Mouse (Mus musculus) heart, postnatal 0 days (tissue): ENCODE results near the gene Meiob. TPM values are rescaled to one million over a fixed set of nuclear protein-coding genes. Genes with fewer than 3 reads are reported as not detected.

Experiments used
- ATAC-seq: fragments of 200-750 bp; cut with Nextera tagmentation; 2 replicates; pipeline ENCODE4 v1.8.0; 2017; ENCODE audit warnings: low read depth, moderate number of reproducible peaks, moderate library complexity; ENCODE audit not compliant: insufficient read depth
- DNase-seq: peaks from one replicate; pipeline ENCODE4 v3.0.0-alpha.2; 2016; ENCODE audit warnings: low spot score
- H3K27ac ChIP-seq: fragments of 300-500 bp; sonication (generic); 2 replicates; pipeline ENCODE4 v1.5.1; 2014; ENCODE audit warnings: low read depth, mild to moderate bottlenecking
- H3K27me3 ChIP-seq: fragments of 300-500 bp; sonication (generic); 2 replicates; pipeline ENCODE4 v1.6.1; 2014; ENCODE audit warnings: low read length, mixed read lengths; ENCODE audit not compliant: control insufficient read depth, insufficient read depth
- H3K36me3 ChIP-seq: fragments of 300-500 bp; sonication (generic); replicated peaks from 2 replicates; pipeline ENCODE4 v1.6.1; 2014; ENCODE audit warnings: low read length, mixed read lengths; ENCODE audit not compliant: control insufficient read depth, insufficient read depth
- H3K4me1 ChIP-seq: fragments of 300-500 bp; sonication (generic); 2 replicates; pipeline ENCODE4 v1.6.1; 2014; ENCODE audit warnings: antibody characterized with exemption; ENCODE audit not compliant: control insufficient read depth, insufficient read depth
- H3K4me2 ChIP-seq: fragments of 300-500 bp; sonication (generic); 2 replicates; pipeline ENCODE4 v1.6.1; 2014; ENCODE audit warnings: low read depth, mild to moderate bottlenecking, low read length, moderate library complexity
- H3K4me3 ChIP-seq: fragments of 300-500 bp; sonication (generic); 2 replicates; pipeline ENCODE4 v1.5.1; 2014; ENCODE audit warnings: low read depth, low read length
- H3K9ac ChIP-seq: fragments of 300-500 bp; sonication (generic); replicated peaks from 2 replicates; pipeline ENCODE4 v1.6.1; 2014; ENCODE audit warnings: low read depth, low read length, mixed read lengths
- H3K9me3 ChIP-seq: fragments of 300-500 bp; sonication (generic); replicated peaks from 2 replicates; pipeline ENCODE4 v1.6.1; 2016; ENCODE audit warnings: low read length; ENCODE audit not compliant: control insufficient read depth
- CTCF ChIP-seq: IDR thresholded peaks from 2 replicates; pipeline ENCODE4 v1.5.1; 2016; ENCODE audit warnings: antibody characterized with exemption, control low read depth, low read depth
- EP300 ChIP-seq: IDR thresholded peaks from 2 replicates; pipeline ENCODE4 v1.6.1; 2016; ENCODE audit warnings: antibody characterized with exemption, low read depth
- WGBS: fragments of 180-500 bp; shearing (Covaris S2); extraction: QIAGEN DNeasy Blood & Tissue Kit; methylation state at CpG from one replicate; pipeline ENCODE4 v1.1.7; 2014; 5-methylcytosine and 5-hydroxymethylcytosine counted together
- polyA plus RNA-seq: library from polyadenylated mRNA; unstranded; fragments of >200 nt; fragmentation: Nextera tagmentation; extraction: Ambion mirVana; gene quantifications from 2 replicates; pipeline ENCODE4 v1.2.1, GENCODE M21; 2015
- total RNA-seq: library from RNA; depleted of rRNA; stranded (reverse); fragments of >200 nt; gene quantifications from 2 replicates; pipeline ENCODE4 v1.2.3, GENCODE M21; 2014; ENCODE audit warnings: low replicate concordance

Gene Meiob
- total and polyA plus RNA-seq, 2 experiments from 2014 or later = not detected

DNA sequence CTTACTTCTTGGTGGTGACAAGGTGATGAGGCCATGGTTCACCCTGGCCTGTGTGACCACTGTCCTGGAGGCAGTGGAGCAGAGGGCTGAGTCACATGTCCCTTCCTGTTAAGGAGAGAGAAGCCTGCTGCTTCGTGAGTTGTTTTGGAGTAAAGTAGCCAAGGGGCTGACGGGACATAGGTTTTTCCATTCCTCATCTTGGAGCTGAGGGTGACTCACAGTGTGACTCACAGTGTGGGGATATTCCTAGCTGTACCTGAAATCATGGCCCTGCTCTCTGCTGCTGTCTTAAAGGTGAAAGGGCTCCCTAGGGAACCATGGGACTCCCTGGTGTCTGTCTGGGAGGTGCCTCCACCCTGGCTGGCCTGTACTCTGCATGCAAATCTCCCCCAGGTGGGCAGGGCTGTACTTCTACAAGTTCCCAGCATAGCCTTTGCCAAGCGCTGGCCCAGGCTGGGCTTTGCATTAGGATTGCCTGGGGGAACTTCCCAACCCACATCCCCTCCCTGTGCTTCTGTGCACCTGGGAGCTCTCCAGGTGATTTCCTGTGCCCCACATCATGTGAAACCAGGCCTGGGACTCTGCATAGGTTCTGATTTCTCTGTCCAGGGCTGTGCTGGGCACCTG is 51.9 kb downstream of the Meiob start:
- Histone ChIP-seq H3K4me1 (peaks cover 9% of the 10 kb centered on the region), H3K9me3 (no peaks in the 10 kb centered on the region), H3K4me2 (no peak overlapping the region), H3K4me3 (no peak overlapping the region), H3K36me3 (peaks cover 54% of the 10 kb centered on the region), H3K9ac (no peak overlapping the region), H3K27ac (no peak overlapping the region), H3K27me3 (no peaks in the 10 kb centered on the region)
- TF ChIP-seq CTCF (no peak), EP300 (no peak)
- ATAC-seq (no peak), DNase-seq (no peak)
- 71% methylated on average over 3 of the region's 3 CpGs for WGBS

DNA sequence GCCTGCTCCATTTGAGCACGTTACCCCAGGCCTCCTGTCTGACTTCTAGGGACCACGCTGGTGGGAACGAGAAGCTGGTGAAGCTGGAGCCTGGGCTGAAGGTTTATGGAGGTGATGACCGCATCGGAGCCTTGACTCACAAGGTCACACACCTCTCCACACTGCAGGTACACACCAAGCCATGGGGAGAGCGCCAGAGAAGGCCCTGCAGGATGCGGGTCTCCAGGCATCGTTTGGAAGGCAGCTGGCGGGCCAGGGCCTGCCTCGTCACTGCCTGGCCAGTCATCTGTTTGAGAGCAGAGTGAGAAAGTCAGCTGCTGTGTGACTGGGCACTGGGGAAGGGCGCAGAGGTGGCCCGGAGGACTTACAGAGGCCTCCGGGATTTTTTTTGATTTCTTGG is 52.5 kb downstream of the Meiob start:
- TF ChIP-seq EP300 = no peak
- no peak for ATAC-seq
- H3K27me3 ChIP-seq = no peaks in the 10 kb centered on the region
- H3K4me1 ChIP-seq = peaks cover 2% of the 10 kb centered on the region; the same call in 1 of the 2 replicates
- H3K27ac ChIP-seq = no peak overlapping the region
- no peak overlapping the region for H3K9ac ChIP-seq
- H3K36me3 ChIP-seq = peaks cover 61% of the 10 kb centered on the region
- H3K4me2 ChIP-seq = no peak overlapping the region
- H3K9me3 ChIP-seq = no peaks in the 10 kb centered on the region
- no peak for DNase-seq
- 90% methylated on average over 13 of the region's 13 CpGs for WGBS
- no peak overlapping the region for H3K4me3 ChIP-seq

DNA sequence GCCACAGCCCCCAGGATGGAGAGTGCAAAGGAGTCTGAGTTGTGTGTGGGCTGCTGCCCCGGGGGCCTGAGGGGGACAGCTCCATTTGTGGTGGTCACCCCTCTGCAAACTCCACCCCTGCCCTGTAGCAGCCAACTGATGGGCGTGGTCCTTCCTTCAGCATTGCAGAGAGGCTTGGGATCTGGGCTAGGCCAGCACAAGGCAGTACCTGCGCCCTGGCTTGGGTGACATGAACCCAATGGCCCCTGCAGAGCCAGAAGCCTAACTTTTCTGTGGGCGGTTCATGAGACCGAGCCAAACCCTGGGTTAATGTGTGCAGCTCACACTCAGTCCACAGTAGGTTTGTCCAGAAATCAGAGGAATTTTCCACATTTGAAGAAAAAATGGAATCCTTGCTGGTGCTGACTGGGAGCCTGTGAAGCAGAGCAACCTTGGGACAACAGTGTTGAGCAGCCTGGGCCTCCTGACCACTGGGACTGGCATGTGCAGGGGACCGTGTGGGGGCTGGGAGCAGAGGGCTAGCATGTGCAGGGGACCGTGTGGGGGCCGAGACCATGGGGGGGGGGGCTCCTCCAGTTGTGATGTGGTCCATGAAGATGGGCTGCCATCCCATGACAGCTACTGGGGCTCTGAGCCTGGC is 53.9 kb downstream of the Meiob start:
- H3K36me3 ChIP-seq = peaks cover 71% of the 10 kb centered on the region
- H3K4me3 ChIP-seq = no peak overlapping the region
- TF ChIP-seq EP300 = no peak
- no peak for TF ChIP-seq CTCF
- H3K27me3 ChIP-seq = no peaks in the 10 kb centered on the region
- ATAC-seq (no peak), DNase-seq (no peak)
- H3K4me1 ChIP-seq = no peaks in the 10 kb centered on the region
- H3K9me3 ChIP-seq = no peaks in the 10 kb centered on the region
- H3K9ac ChIP-seq = no peak overlapping the region
- WGBS = 76% methylated on average over 8 of the region's 8 CpGs
- no peak overlapping the region for H3K4me2 ChIP-seq
- H3K27ac ChIP-seq = no peak overlapping the region

DNA sequence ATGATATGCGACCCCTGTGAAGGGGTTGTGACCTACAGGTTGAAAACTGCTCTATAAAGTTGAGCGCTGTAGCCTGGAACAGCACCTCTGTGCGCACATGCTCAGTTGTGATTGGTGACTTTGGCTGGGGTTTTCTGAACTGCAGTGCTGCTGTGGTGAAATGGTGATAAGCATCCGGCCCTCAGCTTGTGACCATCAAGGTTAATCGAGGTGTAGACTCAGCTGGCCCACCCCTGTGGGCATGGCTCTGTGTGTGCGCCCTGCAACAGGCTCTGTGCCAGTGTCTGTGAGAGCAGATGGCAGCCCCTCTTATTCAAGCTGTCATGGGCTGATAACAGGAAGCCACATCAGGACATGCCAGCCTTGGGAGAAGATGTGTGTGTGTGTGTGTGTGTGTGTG is 54.9 kb downstream of the Meiob start:
- Histone ChIP-seq H3K36me3 (peaks cover 64% of the 10 kb centered on the region), H3K9me3 (no peaks in the 10 kb centered on the region), H3K4me2 (no peak overlapping the region), H3K4me3 (no peak overlapping the region), H3K27ac (no peak overlapping the region), H3K4me1 (no peaks in the 10 kb centered on the region), H3K27me3 (no peaks in the 10 kb centered on the region), H3K9ac (no peak overlapping the region)
- ATAC-seq (peak; percentile 31; the same call in 1 of the 2 replicates), DNase-seq (no peak)
- TF ChIP-seq EP300 (no peak), CTCF (no peak)
- WGBS = 67% methylated on average over 6 of the region's 6 CpGs

DNA sequence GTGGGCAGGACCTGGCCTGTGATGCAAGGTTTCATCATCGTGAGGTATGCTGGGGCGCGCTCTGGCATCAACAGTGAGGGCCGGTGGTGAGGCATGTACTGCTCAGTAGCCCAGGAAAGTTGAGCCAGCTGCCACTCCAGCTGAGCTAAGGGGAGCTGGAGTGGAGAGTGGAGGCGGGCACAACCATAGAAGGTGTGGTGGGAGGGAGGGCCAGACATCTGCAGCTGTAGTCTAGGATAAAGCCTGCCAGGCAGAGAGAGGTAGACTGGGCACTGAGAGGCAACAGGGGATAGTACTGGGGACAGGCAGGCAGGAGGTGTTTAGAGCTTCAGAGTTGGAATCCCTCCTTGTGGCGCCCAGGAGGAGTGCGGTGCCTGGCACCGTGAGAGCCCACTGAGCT is 56.0 kb downstream of the Meiob start:
- no peak overlapping the region for H3K4me3 ChIP-seq
- no peak overlapping the region for H3K9ac ChIP-seq
- no peaks in the 10 kb centered on the region for H3K27me3 ChIP-seq
- 89% methylated on average over 8 of the region's 8 CpGs for WGBS
- ATAC-seq (no peak), DNase-seq (no peak)
- H3K27ac ChIP-seq = no peak overlapping the region
- no peaks in the 10 kb centered on the region for H3K9me3 ChIP-seq
- no peaks in the 10 kb centered on the region for H3K4me1 ChIP-seq
- TF ChIP-seq CTCF = no peak
- TF ChIP-seq EP300 = no peak
- peaks cover 57% of the 10 kb centered on the region for H3K36me3 ChIP-seq
- no peak overlapping the region for H3K4me2 ChIP-seq

DNA sequence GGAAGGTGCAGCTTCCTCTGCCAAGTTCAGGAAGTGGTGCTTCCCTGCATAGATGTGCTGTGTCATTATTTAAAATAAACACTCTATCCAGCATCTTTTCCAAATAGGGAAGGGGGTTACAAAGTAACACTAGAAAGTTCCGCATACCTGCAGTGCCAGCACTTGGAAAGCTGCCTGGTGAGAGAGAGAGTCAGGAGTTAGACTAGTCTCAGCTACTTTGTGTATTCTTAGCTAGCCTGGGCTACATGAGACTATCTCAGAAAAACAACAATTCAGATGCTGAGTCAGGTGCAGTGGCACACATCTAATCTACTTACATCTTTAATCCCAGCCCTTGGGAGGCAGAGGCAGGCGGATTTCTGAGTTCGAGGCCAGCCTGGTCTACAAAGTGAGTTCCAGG is 57.7 kb downstream of the Meiob start:
- WGBS = 94% methylated on average over 3 of the region's 3 CpGs
- Histone ChIP-seq H3K4me3 (no peak overlapping the region), H3K36me3 (peaks cover 51% of the 10 kb centered on the region), H3K4me1 (no peaks in the 10 kb centered on the region), H3K27me3 (no peaks in the 10 kb centered on the region), H3K9ac (no peak overlapping the region), H3K9me3 (no peaks in the 10 kb centered on the region), H3K27ac (no peak overlapping the region), H3K4me2 (no peak overlapping the region)
- no peak for DNase-seq
- TF ChIP-seq CTCF = no peak
- no peak for TF ChIP-seq EP300
- ATAC-seq = no peak
